Mouse (Mus musculus): ENCODE data around the gene Hnf4a. TPM values are rescaled to one million over a fixed set of nuclear protein-coding genes. Genes with fewer than 3 reads are reported as not detected.
A peak's percentile ranks its signal among the peaks of the same experiment; 100 is the strongest.

Hnf4a gene
- polyA plus RNA-seq, 1 experiment from 2014 or later = 18.9 TPM

DNA sequence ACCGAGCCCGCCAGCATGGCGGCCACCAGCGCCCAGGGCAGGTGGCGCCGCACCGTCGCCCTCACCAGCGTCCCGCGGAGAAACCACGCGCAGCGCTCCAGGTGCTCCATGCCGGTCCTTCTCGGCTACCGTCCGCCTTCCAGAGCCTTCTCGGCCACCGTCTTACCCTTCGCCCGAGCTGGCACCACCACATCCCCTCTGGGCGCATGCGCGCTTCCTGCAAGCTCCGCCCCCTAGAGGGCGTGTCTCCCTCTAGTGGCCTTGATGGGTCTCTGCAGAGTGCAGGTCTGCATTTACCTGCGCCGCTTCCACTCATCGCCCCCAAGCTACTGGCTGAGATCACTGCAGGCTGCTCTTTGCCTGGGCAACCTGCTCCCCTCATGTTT, 34.1 kb upstream of the Hnf4a start, which contains the start of gene Fitm2:
Gene Fitm2 (minus strand): TSS at position 164 of the 386 bp plus-strand sequence.
- H3K36me3 ChIP-seq (ENCODE audit: control insufficient read depth, insufficient read depth, low read length) = peaks cover 12% of the 10 kb centered on the region; the same call in 1 of the 2 replicates
- peak within 1 kb of the TSS; percentile 74 for H3K4me2 ChIP-seq (replicated peaks; ENCODE audit: low read depth, low read length)
- ATAC-seq (ENCODE audit: insufficient number of reproducible peaks, insufficient read depth, low FRiP score, low read depth) = peak; percentile 93
- no peaks in the 10 kb centered on the region for H3K9me3 ChIP-seq (ENCODE audit: control insufficient read depth, low read depth, low read length)
- H3K4me3 ChIP-seq (ENCODE audit: low read depth, low read length) = peak within 1 kb of the TSS; percentile 87
- H3K4me1 ChIP-seq (ENCODE audit: control insufficient read depth, insufficient read depth, low read length) = no peaks in the 10 kb centered on the region; the same call in 1 of the 2 replicates
- H3K27me3 ChIP-seq (ENCODE audit: control insufficient read depth, insufficient read depth, low read length) = no peaks in the 10 kb centered on the region
- WGBS = 1% methylated on average over 30 of the region's 30 CpGs
- peak within 1 kb of the TSS; percentile 72 for H3K9ac ChIP-seq (replicated peaks; ENCODE audit: low read depth, low read length)
- 0 out of 2 replicates have a peak within 1 kb of the TSS, but pooled peaks have one; percentile 48 for H3K27ac ChIP-seq (ENCODE audit: low read length)

DNA sequence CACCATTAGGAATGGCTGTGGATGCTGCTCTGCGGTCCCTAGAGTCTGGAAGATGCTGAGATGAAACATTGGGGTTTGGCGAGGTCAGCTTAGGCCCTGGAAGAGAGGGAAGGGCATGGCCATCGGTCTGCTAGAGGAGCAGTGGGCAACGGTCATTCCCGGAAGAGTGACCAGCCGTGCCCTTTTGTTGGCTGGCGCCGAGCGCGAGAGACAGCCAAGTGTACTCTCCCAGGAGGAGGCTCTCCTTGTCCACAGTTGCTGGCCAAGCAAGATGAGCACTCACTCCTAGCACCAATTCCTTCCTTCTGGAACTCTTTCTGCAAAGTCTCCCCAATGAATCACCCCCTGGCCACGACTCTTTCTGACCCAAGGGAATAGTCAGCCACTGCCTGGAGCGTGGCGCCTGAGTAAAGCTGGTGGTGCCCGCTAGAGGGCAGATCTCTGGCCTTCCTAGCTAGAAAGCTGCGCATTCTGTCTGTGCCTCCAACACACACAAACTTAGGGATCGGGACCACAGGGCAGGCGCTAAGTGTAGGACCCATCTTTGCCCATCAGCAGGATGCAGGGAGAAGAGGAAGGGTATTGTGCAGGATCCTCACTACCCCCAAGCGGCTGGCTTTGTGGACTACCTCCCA, 26.3 kb upstream of the Hnf4a start:
- Histone ChIP-seq H3K4me1 (ENCODE audit: control insufficient read depth, insufficient read depth, low read length) (0 out of 2 replicates have a peak, but pooled peaks cover 5% of the 10 kb centered on the region), H3K9ac (replicated peaks; ENCODE audit: low read depth, low read length) (no peak overlapping the region), H3K4me3 (ENCODE audit: low read depth, low read length) (no peak overlapping the region), H3K27ac (ENCODE audit: low read length) (no peak overlapping the region), H3K27me3 (ENCODE audit: control insufficient read depth, insufficient read depth, low read length) (no peaks in the 10 kb centered on the region), H3K4me2 (replicated peaks; ENCODE audit: low read depth, low read length) (no peak overlapping the region), H3K9me3 (ENCODE audit: control insufficient read depth, low read depth, low read length) (no peaks in the 10 kb centered on the region), H3K36me3 (ENCODE audit: control insufficient read depth, insufficient read depth, low read length) (no peaks in the 10 kb centered on the region)
- ATAC-seq (ENCODE audit: insufficient number of reproducible peaks, insufficient read depth, low FRiP score, low read depth) = no peak
- WGBS = 53% methylated on average over 18 of the region's 18 CpGs

DNA sequence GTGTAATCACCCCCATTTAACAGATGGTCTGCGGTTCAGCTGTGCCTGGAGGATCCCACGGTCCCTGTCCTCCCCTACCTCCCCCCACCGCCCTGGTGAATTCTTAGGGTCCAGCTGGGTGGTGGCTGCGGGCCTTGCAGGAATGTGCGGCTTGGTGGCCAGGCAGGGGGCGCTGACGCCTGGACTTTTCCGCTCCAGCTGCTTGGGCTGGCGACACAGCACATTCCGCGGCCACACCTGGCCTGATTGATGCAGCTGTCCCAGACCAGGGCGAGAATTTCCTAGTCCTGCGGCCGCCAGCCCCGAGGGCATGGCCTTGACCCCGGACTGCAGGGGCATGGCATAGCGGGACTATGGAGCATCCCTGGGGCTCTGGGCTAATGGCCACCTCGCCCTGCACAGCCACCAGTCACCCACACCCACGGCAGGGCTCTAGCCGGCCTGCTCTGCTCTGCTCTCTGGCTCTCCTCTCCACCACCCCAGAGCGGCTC, 25.0 kb upstream of the Hnf4a start:
- H3K27me3 ChIP-seq (ENCODE audit: control insufficient read depth, insufficient read depth, low read length) = no peaks in the 10 kb centered on the region
- H3K9me3 ChIP-seq (ENCODE audit: control insufficient read depth, low read depth, low read length) = no peaks in the 10 kb centered on the region
- H3K36me3 ChIP-seq (ENCODE audit: control insufficient read depth, insufficient read depth, low read length) = no peaks in the 10 kb centered on the region
- H3K9ac ChIP-seq (replicated peaks; ENCODE audit: low read depth, low read length) = no peak overlapping the region; the same call in 1 of the 2 replicates
- 0 out of 2 replicates have a peak, but pooled peaks cover 5% of the 10 kb centered on the region for H3K4me1 ChIP-seq (ENCODE audit: control insufficient read depth, insufficient read depth, low read length)
- H3K27ac ChIP-seq (ENCODE audit: low read length) = no peak overlapping the region
- peak overlapping the region; percentile 31; the same call in 1 of the 2 replicates for H3K4me2 ChIP-seq (replicated peaks; ENCODE audit: low read depth, low read length)
- under 1% methylated on average over 21 of the region's 21 CpGs for WGBS
- ATAC-seq (ENCODE audit: insufficient number of reproducible peaks, insufficient read depth, low FRiP score, low read depth) = peak; percentile 61; the same call in 1 of the 2 replicates
- H3K4me3 ChIP-seq (ENCODE audit: low read depth, low read length) = 0 out of 2 replicates have a peak overlapping the region, but pooled peaks have one; percentile 13

DNA sequence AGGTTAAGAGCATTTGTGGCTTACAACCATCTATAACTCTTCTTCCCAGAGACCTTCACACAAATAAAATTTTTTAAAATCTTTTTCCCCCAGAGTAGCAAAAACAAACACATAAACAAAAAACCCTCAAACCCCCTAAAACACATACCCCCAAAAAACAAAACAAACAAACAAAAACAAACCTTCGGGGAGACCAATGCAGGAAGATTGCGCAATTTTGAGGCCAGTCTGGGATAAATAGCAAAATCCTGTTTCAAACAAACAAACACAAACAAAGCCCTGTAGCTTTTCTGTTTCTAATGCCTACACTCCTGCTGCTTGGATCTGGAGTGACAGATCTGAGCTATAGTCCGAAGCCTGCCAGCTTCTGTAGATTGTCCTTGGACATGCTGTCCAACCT, 19.2 kb upstream of the Hnf4a start:
- no peak for ATAC-seq (ENCODE audit: insufficient number of reproducible peaks, insufficient read depth, low FRiP score, low read depth)
- Histone ChIP-seq H3K9me3 (ENCODE audit: control insufficient read depth, low read depth, low read length) (no peaks in the 10 kb centered on the region), H3K4me2 (replicated peaks; ENCODE audit: low read depth, low read length) (no peak overlapping the region), H3K27ac (ENCODE audit: low read length) (no peak overlapping the region), H3K36me3 (ENCODE audit: control insufficient read depth, insufficient read depth, low read length) (no peaks in the 10 kb centered on the region), H3K27me3 (ENCODE audit: control insufficient read depth, insufficient read depth, low read length) (no peaks in the 10 kb centered on the region), H3K4me1 (ENCODE audit: control insufficient read depth, insufficient read depth, low read length) (no peaks in the 10 kb centered on the region), H3K4me3 (ENCODE audit: low read depth, low read length) (no peak overlapping the region), H3K9ac (replicated peaks; ENCODE audit: low read depth, low read length) (no peak overlapping the region)
- WGBS = 86% methylated on average over 3 of the region's 3 CpGs

DNA sequence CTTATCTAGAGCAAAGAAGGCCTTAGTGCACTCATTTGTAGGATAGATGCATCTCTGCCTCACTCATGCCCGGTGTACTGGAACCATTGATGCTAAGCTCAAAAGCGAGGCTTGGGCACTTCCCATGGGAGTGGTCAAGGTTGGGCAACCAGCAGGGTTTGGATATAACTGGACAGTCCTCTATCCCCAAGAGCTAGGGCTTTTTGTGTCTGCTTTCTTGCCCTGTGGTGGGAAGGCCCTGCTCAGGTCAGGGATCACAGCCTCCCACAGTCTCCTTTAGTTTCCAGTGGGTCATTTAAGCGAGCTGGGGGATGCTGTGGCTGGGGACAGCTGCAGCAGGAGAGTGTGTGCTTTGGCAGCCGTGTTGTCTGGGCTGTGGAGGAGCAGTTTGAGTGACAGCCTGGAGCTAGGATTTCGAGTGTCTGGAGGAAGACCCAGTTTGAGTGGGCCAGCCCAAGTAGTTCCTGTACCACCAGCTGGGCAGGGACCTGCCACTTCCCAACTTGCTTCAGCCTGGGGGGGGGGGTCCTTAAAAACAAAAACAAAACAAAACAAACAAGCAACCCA, 16.8 kb upstream of the Hnf4a start:
- no peak overlapping the region for H3K9ac ChIP-seq (replicated peaks; ENCODE audit: low read depth, low read length)
- H3K4me2 ChIP-seq (replicated peaks; ENCODE audit: low read depth, low read length) = no peak overlapping the region
- H3K4me3 ChIP-seq (ENCODE audit: low read depth, low read length) = no peak overlapping the region
- ATAC-seq (ENCODE audit: insufficient number of reproducible peaks, insufficient read depth, low FRiP score, low read depth) = no peak
- no peak overlapping the region for H3K27ac ChIP-seq (ENCODE audit: low read length)
- H3K4me1 ChIP-seq (ENCODE audit: control insufficient read depth, insufficient read depth, low read length) = 0 out of 2 replicates have a peak, but pooled peaks cover 7% of the 10 kb centered on the region
- no peaks in the 10 kb centered on the region for H3K27me3 ChIP-seq (ENCODE audit: control insufficient read depth, insufficient read depth, low read length)
- H3K36me3 ChIP-seq (ENCODE audit: control insufficient read depth, insufficient read depth, low read length) = no peaks in the 10 kb centered on the region
- 52% methylated on average over 5 of the region's 5 CpGs for WGBS
- H3K9me3 ChIP-seq (ENCODE audit: control insufficient read depth, low read depth, low read length) = no peaks in the 10 kb centered on the region

DNA sequence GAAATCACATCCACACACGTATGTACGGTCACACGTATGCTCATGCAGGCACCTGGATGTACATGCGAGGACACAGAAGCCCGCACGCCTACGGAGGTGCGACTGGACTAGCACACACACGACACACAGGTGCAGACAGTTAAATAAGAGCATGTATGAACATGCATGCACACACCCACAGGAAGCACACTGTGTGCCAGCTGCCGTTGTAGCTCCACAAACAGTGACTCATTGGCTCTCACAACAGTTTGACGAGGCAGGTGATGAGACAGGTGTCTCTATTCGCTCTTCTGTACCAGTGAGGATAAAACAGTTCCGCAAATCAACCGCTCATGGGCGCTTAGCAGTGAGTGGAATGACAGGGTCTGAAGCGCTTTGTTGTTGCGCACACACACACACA, 16.0 kb upstream of the Hnf4a start:
- no peak overlapping the region for H3K4me3 ChIP-seq (ENCODE audit: low read depth, low read length)
- no peaks in the 10 kb centered on the region for H3K9me3 ChIP-seq (ENCODE audit: control insufficient read depth, low read depth, low read length)
- no peak for ATAC-seq (ENCODE audit: insufficient number of reproducible peaks, insufficient read depth, low FRiP score, low read depth)
- 90% methylated on average over 17 of the region's 17 CpGs for WGBS
- no peaks in the 10 kb centered on the region for H3K36me3 ChIP-seq (ENCODE audit: control insufficient read depth, insufficient read depth, low read length)
- H3K27me3 ChIP-seq (ENCODE audit: control insufficient read depth, insufficient read depth, low read length) = no peaks in the 10 kb centered on the region
- no peak overlapping the region for H3K9ac ChIP-seq (replicated peaks; ENCODE audit: low read depth, low read length)
- H3K4me1 ChIP-seq (ENCODE audit: control insufficient read depth, insufficient read depth, low read length) = 0 out of 2 replicates have a peak, but pooled peaks cover 7% of the 10 kb centered on the region
- no peak overlapping the region for H3K27ac ChIP-seq (ENCODE audit: low read length)
- H3K4me2 ChIP-seq (replicated peaks; ENCODE audit: low read depth, low read length) = no peak overlapping the region

DNA sequence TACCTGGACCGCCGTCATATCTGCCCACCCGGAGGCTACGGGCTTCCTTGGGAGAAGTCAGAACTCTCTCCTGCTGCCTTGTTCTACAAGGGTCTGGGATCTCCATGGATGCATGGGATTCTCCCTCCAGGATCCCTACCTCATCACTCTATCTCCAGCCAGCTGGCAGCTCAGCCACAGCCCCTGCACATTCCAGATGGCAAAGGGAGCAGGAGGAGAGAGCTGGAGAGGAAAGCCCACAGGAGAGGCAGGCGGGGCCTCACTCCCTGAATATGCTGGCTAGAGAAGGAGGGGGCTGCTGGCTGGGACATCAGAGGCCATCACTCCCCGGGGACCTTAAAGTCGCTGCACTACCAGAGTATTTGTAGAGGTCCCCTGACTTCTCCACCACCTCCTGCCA, 15.3 kb upstream of the Hnf4a start:
- no peak overlapping the region for H3K27ac ChIP-seq (ENCODE audit: low read length)
- WGBS = 62% methylated on average over 7 of the region's 7 CpGs
- no peak overlapping the region for H3K4me2 ChIP-seq (replicated peaks; ENCODE audit: low read depth, low read length)
- H3K4me3 ChIP-seq (ENCODE audit: low read depth, low read length) = no peak overlapping the region
- no peaks in the 10 kb centered on the region for H3K27me3 ChIP-seq (ENCODE audit: control insufficient read depth, insufficient read depth, low read length)
- H3K9ac ChIP-seq (replicated peaks; ENCODE audit: low read depth, low read length) = no peak overlapping the region
- ATAC-seq (ENCODE audit: insufficient number of reproducible peaks, insufficient read depth, low FRiP score, low read depth) = no peak
- H3K9me3 ChIP-seq (ENCODE audit: control insufficient read depth, low read depth, low read length) = no peaks in the 10 kb centered on the region
- no peaks in the 10 kb centered on the region for H3K36me3 ChIP-seq (ENCODE audit: control insufficient read depth, insufficient read depth, low read length)
- 0 out of 2 replicates have a peak, but pooled peaks cover 7% of the 10 kb centered on the region for H3K4me1 ChIP-seq (ENCODE audit: control insufficient read depth, insufficient read depth, low read length)

DNA sequence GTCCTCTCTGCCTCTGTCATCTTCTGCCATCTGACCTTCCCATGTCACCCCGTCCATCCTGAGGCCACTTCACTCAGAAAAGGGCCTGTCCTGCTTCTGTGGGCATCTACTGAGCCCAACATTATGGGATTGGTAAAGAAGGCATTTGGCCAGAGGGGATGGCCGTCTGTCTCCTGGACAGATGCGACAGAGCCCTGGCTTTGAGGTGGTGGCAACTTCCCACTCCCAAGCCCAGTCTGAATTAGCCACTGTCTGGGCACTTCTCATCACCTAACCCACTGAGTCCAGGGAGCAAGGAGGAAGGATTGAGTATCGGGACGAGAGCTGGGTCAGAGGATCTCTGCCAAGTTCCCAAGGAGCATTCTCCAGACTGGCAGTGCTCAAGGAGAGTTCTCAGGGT, 14.6 kb upstream of the Hnf4a start, which contains the start of gene R3hdml:
Gene R3hdml (plus strand): TSS at position 301 of the 400 bp plus-strand sequence.
- Histone ChIP-seq H3K9me3 (ENCODE audit: control insufficient read depth, low read depth, low read length) (no peaks in the 10 kb centered on the region), H3K4me2 (replicated peaks; ENCODE audit: low read depth, low read length) (no peak within 1 kb of the TSS), H3K27me3 (ENCODE audit: control insufficient read depth, insufficient read depth, low read length) (no peaks in the 10 kb centered on the region), H3K4me1 (ENCODE audit: control insufficient read depth, insufficient read depth, low read length) (0 out of 2 replicates have a peak, but pooled peaks cover 7% of the 10 kb centered on the region), H3K27ac (ENCODE audit: low read length) (no peak within 1 kb of the TSS), H3K4me3 (ENCODE audit: low read depth, low read length) (no peak within 1 kb of the TSS), H3K9ac (replicated peaks; ENCODE audit: low read depth, low read length) (no peak within 1 kb of the TSS), H3K36me3 (ENCODE audit: control insufficient read depth, insufficient read depth, low read length) (no peaks in the 10 kb centered on the region)
- 78% methylated on average over 5 of the region's 5 CpGs for WGBS
- ATAC-seq (ENCODE audit: insufficient number of reproducible peaks, insufficient read depth, low FRiP score, low read depth) = no peak

Measured in stomach, embryonic 14.5 days (tissue).